Mouse (Mus musculus) thymus, adult 18-20 months (tissue): ENCODE data around the gene Wdr48.

Experiments used
- DNase-seq, 2 experiments: peaks; one replicate each; pipeline ENCODE4 v3.0.0; 2022; ENCODE audit warnings: mixed read lengths in 2 of 2

Wdr48 gene

GRCm38 (mm10) chr9:119894339-119895009 is at the start of gene Wdr48:
Wdr48 (plus strand) TSS chr9:119894878.
- DNase-seq: peak; percentile 96 to 98

GRCm38 (mm10) chr9:119847187-119847586 is 47.5 kb upstream of the Wdr48 start:
- DNase-seq: no peak

GRCm38 (mm10) chr9:119848671-119849070 is 46.0 kb upstream of the Wdr48 start:
- DNase-seq: no peak

GRCm38 (mm10) chr9:119849214-119849613 is 45.5 kb upstream of the Wdr48 start:
- DNase-seq: no peak

- DNase-seq: no peak
These were observed 42.2 kb upstream of the Wdr48 start for GRCm38 (mm10) chr9:119852347-119853030.

GRCm38 (mm10) chr9:119853071-119853846 is 41.4 kb upstream of the Wdr48 start:
- DNase-seq: no peak

- DNase-seq: no peak
These were observed 40.5 kb upstream of the Wdr48 start for GRCm38 (mm10) chr9:119854170-119854569.

GRCm38 (mm10) chr9:119887144-119887901 is 7.4 kb upstream of the Wdr48 start:
- no peak for DNase-seq

- DNase-seq: no peak
These were observed 5.8 kb upstream of the Wdr48 start for GRCm38 (mm10) chr9:119888843-119889246.

- no peak for DNase-seq
These were observed 5.2 kb upstream of the Wdr48 start for GRCm38 (mm10) chr9:119889446-119889845.

- no peak for DNase-seq
These were observed 4.0 kb upstream of the Wdr48 start for GRCm38 (mm10) chr9:119890692-119891091.

GRCm38 (mm10) chr9:119893881-119894280 is 797 bp upstream of the Wdr48 start:
- no peak for DNase-seq

GRCm38 (mm10) chr9:119895040-119895721 is 503 bp downstream of the Wdr48 start:
- peak; percentile 48 to 51 for DNase-seq

GRCm38 (mm10) chr9:119899446-119899845 is 4.8 kb downstream of the Wdr48 start:
- DNase-seq: no peak

GRCm38 (mm10) chr9:119902410-119903151 is 7.9 kb downstream of the Wdr48 start:
- DNase-seq: no peak

- DNase-seq: no peak
These were observed 14.0 kb downstream of the Wdr48 start for GRCm38 (mm10) chr9:119908708-119909107.

- DNase-seq: no peak
These were observed 15.3 kb downstream of the Wdr48 start for GRCm38 (mm10) chr9:119909931-119910330.

- DNase-seq: no peak
These were observed 18.6 kb downstream of the Wdr48 start for GRCm38 (mm10) chr9:119913087-119913838.

- DNase-seq: no peak
These were observed 25.2 kb downstream of the Wdr48 start for GRCm38 (mm10) chr9:119919858-119920257.

- no peak for DNase-seq
These were observed 28.8 kb downstream of the Wdr48 start for GRCm38 (mm10) chr9:119923462-119923861.
